Mouse (Mus musculus) ovary, postnatal 14 days (tissue): ENCODE results near the gene Gm21854.
"Not testable (repeated sequence)": the region's sequence is repeated elsewhere in the genome, so short reads cannot be mapped to it uniquely, and the experiment has no call there.

Source experiments
- DNase-seq: peaks from one replicate; pipeline ENCODE4 v3.0.0; 2022; ENCODE audit warnings: low spot score

Gene Gm21854

GRCm38 (mm10) chrY:5656686-5657085 lies at the start of gene Gm21854:
Gene Gm21854 (plus strand): TSS chrY:5656986.
- not testable (repeated sequence) for DNase-seq
